Mouse (Mus musculus) induced T-regulatory cell, adult 2 months (primary cell): ENCODE results near the gene A530064D06Rik.
"Not testable (repeated sequence)": the region's sequence is repeated elsewhere in the genome, so short reads cannot be mapped to it uniquely, and the experiment has no call there.

ENCODE experiments used
- DNase-seq: peaks from one replicate; pipeline ENCODE4 v3.0.0-alpha.2; 2012; ENCODE audit warnings: low read depth

A530064D06Rik gene

GRCm38 (mm10) chr17:48167103-48167502 lies at the start of gene A530064D06Rik:
A530064D06Rik (minus strand) TSS chr17:48167275.
- not testable (repeated sequence) for DNase-seq

GRCm38 (mm10) chr17:48215429-48215828 lies 48.4 kb upstream of the A530064D06Rik start:
- DNase-seq = no peak

GRCm38 (mm10) chr17:48213511-48213910 lies 46.4 kb upstream of the A530064D06Rik start:
- DNase-seq = no peak

DNA sequence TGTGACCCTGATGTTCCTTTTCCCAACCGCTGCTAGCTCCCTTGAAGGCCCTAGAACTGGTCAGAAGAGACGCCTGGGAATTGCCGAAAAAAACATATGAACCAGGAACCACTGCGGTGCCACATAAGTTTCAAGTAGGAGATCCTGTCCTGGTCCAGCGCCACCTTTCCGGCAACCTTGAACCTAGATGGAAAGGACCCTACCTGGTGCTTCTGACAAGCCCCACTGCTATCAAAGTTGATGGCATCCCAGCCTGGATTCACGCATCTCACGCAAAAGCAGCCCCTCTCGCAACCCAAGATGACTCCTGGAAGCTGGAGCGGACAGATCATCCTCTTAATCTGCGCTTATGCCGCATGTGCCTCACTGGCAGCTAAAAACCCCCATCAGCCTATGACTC lies 45.5 kb upstream of the A530064D06Rik start:
- no peak for DNase-seq

DNA sequence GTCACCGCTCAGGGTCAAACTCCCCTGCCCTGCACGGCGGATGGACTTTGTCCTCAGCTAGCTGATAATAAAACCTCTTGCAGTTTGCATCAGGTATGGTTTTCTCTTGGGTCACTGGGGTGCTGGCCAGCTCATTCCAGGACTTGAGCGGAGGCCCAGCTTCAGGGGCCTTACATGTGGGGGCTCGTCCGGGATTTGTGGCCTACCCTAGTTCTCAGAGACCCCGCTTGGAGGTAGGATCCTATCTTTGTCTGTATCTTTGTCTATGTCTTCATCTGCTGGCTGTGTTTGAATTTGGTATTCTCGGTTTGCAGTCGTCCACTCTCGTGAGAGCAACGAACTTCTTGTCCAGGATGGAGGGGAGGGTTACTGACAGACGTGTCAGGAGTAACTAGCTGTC lies 36.0 kb upstream of the A530064D06Rik start:
- DNase-seq = no peak

DNA sequence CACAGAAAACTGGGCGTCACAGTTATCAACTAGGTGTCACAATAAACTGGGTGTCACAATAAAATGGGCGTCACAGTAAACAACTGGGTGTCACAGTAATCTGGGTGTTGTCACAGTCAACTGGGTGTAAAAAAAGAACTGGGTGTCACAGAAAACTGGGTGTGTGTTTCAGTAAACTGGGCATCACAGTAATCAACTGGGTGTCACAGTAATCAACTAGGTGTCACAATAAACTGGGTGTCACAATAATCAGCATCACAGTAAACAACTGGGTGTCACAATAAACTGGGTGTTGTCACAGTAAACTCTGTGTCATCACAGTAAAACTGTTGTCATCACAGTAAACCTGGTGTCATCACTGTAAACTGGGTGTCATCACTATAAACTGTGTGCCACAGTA lies 25.3 kb upstream of the A530064D06Rik start:
- DNase-seq = no peak

DNA sequence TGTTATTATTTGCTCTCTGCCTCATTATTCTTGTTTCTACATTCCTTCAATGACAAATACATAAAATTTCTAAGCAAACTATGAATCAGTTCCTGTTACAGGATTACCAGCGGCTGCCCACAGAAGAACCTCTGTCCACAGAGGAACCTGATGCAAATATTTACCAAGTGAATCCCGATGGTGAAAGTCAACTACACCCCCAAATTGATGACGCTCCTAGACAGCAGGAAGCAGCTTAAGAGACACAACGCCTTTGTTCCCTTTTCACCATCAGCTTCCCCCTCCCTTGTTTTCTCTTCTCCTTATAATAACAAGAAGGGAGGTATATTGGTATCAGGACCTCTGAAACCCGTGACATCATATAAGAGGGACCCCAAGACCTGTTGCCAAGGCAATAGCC lies 18.2 kb upstream of the A530064D06Rik start:
- no peak for DNase-seq

DNA sequence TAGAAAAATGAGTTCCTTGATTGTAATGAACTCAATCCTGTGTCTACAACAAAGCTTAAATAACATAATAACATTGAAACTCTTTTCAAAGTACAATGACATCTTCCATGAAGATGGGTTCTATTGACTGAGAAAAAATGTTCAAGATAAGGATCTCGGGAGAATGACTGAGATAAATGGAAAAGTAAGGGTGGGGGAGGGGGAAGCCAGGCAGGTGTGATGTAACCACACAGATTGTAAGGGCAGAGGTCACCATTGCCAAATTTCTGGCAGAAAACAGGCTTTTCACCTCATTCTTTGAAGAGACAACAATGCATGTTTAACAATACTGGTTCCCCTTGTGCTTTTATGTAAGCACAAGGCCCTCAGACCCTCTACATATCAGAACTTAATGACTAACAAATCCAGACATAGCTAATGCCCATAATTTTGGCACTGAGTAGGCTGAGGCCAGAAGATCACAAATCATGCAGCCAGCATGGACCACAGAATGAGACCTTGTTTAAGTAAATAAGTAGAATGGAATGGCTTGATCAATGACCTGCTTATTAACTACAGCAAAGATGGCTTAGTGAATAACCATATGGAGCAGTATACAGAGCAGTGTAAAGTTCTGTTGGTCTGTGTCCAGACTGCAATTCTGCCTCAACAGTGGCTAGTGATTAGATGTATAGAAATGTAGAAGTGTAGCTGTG lies 9.5 kb downstream of the A530064D06Rik start:
- no peak for DNase-seq

- DNase-seq = no peak
Measured at GRCm38 (mm10) chr17:48146120-48146519, 21.0 kb downstream of the A530064D06Rik start, which contains the start of gene 9830107B12Rik. 9830107B12Rik (minus strand) TSS chr17:48146268.

GRCm38 (mm10) chr17:48132810-48133209 lies 34.3 kb downstream of the A530064D06Rik start:
- DNase-seq = no peak

- DNase-seq = no peak
Measured at GRCm38 (mm10) chr17:48120456-48120855, 46.6 kb downstream of the A530064D06Rik start.

- DNase-seq = peak; percentile 79
Measured at GRCm38 (mm10) chr17:48119656-48120055, 47.4 kb downstream of the A530064D06Rik start.

- DNase-seq = no peak
Measured at GRCm38 (mm10) chr17:48118570-48118969, 48.5 kb downstream of the A530064D06Rik start.

GRCm38 (mm10) chr17:48110547-48111287 lies 56.4 kb downstream of the A530064D06Rik start:
- peak; percentile 63 for DNase-seq

- DNase-seq = no peak
Measured at GRCm38 (mm10) chr17:48108520-48108919, 58.6 kb downstream of the A530064D06Rik start.

- no peak for DNase-seq
Measured at GRCm38 (mm10) chr17:48107862-48108261, 59.2 kb downstream of the A530064D06Rik start.

DNA sequence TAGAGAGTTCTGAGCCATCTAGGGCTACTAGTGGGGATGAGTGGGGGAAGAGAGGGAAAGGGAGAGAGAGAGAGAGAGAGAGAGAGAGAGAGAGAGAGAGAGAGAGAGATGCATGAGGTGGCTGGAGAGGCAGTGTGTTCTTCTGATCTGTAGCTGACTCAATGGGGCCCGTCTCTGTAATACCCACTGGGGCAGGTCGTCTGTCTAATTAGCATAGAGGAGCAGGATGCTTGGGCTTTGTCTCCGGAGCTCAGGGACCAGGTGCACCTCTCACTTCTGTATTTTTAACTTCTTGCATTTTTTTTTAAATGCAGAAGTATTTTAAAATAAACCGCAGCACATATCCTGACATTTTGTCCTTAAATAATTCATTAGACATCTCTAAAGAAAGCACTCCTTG lies 59.7 kb downstream of the A530064D06Rik start:
- DNase-seq = no peak

- peak; percentile 91 for DNase-seq
Measured at GRCm38 (mm10) chr17:48100441-48101417, 66.3 kb downstream of the A530064D06Rik start.

DNA sequence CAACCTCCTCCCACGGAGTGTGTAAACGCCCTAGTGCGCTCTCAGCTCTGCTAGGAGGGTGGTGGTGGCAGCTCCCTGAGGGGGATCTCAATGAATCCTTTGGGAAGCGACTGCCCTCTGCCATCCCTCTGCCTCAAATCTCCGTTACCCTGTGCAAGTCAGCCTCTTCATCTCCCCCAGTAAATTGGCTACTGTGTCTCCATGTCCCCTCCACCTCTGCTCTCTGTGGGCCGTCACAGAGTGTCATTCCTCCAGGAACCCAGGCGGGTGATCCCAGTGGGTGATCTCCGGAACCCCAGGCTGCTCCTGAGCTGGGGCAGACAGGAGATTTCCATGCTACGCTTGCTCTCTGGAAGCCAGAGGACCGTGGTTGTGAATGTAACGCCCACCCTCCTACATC lies 67.8 kb downstream of the A530064D06Rik start:
- DNase-seq = peak; percentile 20
